Mouse (Mus musculus): ENCODE data around the gene Ccdc159.
A peak's percentile ranks its signal among the peaks of the same experiment; 100 is the strongest.

Gene Ccdc159

DNA sequence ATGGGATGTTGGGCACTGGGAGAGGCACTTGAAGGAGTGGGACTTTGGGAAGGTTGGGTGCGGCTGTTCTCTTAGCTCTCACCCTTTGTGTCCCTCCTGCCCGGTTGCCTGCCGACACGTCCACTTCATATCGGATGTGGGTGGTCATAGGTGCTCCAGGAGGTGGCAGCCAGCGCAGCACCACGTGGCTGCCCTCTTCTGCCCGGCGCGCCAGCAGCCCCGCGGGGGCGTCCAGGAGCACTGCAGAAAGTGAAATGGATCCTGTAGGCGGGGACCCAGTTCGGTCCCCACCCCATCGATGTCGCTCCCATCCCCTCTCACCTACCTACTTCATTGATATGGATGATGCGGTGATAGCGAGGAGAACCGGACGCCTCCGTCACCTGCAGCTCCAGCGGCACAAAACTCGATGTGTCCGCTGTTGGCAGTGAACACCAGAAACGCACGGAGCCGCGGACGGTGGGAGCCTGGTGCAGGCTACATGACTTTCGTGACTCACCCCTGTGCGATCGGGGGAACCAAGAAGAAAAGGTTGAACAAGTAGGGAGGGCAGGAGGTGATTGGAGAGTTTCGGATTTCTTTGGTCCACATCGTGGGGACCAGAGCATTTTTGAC, 34.2 kb downstream of the Ccdc159 start:
- DNase-seq (ENCODE audit: low read depth, low spot score), result peak; percentile 41

- no peak for DNase-seq (ENCODE audit: low read depth, low spot score)
These were observed 34.7 kb downstream of the Ccdc159 start for GRCm38 (mm10) chr9:21962010-21962409.

DNA sequence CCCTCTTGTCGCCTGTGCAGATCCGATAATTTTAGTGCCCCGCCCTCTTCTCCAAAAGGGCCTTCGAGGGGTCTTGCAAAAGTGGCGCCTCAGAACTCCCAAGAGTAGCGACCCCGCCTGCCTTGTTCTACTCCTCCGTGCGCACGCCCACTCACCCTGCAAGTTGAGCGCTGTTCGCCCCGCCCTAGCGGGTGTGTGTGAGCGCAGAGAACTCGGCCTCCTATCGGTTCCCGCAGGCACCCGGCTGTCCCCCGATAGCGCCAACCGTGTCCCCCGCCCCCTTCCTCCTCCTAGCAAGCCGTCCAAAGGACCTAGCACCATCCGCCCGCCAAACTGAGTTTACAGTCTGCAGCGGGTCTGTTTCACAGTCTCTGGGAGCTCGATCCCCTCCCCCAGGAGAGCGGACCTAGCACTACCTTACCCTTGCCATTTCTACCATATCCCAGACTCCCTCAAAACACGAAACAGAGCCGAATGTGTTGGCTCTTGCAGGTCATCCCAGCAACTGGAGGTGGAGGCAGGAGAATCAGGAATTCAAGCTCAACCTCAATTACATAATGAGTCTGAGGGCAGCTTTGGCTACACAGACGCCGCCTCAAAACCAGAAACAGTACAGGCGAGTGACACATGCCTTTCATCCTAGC, 35.3 kb downstream of the Ccdc159 start:
- peak; percentile 86 for DNase-seq (ENCODE audit: low read depth, low spot score)

DNA sequence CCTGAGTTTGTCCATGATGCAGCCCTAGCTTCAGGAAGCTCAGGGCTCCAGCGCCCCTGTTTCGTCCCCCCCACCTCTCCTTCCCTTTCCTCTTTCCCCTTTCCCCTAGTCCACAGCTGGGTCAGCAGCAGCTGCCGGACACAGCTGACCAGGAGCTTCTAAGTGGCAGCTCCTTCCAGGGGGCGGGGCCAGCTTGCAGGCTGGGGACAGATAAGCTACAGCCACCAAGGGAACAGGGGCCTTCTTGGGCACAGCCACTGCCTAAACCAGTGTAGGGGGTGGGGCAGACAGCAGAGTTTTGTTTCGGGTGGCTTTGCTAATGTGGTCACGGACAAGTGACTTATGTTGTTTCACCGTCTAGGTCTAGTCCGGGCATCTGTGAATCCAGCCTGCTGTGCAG, 36.1 kb downstream of the Ccdc159 start, which contains the start of gene Epor:
Epor (minus strand) TSS at position 90 of the 400 bp plus-strand sequence.
- no peak for DNase-seq (ENCODE audit: low read depth, low spot score)

DNA sequence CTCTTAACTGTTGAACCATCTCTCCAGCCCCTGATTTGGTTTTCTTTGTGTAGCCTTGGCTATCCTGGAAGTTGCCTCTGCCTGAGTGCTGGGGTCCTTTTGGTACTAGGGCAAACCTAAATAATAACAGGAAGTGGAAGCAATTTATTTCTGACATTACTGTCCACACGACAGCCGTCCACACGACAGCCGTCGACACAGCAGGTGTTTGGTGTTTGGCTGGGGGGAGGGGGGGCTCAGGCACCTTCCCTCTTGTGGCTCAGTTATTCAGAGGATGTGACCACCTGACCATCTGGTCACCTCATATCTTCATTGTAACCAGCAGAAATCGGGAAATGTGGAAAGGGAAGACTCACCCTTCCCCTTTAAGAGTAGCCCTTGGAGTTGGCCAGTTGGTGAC, 41.6 kb downstream of the Ccdc159 start:
- no peak for DNase-seq (ENCODE audit: low read depth, low spot score)

DNA sequence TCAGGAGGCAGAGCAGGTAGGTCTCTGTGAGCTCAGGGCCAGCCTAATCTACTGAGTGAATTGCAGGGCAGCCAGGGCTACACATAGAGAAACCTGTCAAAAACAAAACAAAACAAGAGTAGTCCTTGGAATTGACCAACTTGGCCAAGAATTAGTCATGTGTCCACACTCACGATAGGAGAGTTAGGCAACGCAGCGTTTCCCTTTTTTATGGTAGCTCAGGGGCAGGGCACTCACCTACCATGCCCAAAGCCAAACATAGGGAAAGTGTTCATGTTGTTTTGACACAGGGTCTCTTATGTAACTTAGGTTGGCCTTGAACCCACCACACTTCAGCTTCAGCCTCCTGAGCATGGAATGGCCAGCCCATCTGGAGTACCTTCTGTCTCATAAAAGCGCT, 42.0 kb downstream of the Ccdc159 start:
- DNase-seq (ENCODE audit: low read depth, low spot score), result no peak

DNA sequence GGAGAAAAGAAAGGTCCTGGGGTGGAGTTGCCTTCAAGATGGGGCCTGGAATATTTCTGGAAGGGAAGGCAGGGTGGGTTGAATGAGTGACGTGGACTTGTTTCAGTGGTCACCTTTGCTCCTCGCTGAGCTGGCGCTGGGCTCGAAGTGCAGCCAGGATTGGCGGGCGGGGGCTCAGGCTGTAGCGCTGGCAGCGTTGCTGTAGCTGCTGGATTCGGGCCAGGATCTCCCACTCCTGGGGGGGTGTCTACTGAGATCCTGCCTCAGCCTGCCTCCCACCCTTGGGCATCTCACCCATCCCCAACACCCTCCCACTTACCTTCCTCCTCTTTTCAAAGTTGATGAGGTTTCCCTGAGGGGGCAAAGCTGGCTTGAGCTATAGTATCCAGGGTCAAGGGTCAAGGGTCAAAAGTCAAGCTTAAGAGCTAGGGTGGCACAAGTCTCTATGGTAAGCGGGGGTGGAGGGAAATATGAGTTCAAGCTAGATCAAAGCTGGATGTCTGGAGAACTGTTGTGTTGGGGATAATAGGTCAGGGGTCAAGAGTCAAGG, 49.4 kb downstream of the Ccdc159 start:
- DNase-seq (ENCODE audit: low read depth, low spot score), result no peak

DNA sequence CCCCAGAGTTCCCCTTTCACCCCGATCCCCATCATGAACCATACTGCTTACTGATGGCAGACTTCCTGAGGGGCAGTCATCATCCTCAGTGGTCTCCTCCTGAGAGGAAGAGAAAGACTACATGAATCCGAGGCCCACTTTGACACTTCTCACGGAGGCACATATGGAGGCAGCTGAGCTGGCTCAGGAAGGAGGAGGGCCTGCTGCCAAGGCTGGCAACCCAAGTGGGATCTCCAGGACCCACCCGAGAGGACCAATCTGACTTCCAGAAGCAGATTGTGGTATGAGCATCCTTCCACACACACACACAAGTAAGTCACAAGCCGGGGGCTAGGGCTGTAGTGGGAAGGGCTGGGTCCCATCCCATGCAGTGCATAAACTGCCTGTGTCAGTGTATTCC, 50.1 kb downstream of the Ccdc159 start:
- DNase-seq (ENCODE audit: low read depth, low spot score), result no peak

DNA sequence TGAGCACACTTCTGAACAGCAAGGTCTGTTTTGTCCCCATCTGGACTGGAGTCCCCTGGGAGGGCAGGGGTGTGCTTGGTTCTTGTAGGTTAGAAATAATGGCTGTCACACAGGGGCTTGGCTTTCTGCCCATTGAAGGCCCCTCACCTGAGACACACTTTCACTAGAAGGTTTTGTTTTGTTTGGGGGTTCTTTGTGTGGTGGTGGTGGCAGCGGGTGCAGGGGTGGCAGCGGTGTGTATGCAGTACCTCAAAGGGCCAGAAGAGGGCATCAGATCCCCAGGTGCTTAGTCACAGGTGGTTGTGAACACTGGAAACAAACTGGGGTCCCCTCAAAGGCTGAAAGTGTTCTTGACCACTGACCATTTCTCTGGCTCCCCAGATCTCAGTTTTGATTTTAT, 50.7 kb downstream of the Ccdc159 start:
- peak; percentile 43 for DNase-seq (ENCODE audit: low read depth, low spot score)

- DNase-seq (ENCODE audit: low read depth, low spot score), result no peak
These were observed 51.3 kb downstream of the Ccdc159 start for GRCm38 (mm10) chr9:21978398-21979128.

GRCm38 (mm10) chr9:21983911-21984310, 56.6 kb downstream of the Ccdc159 start:
- DNase-seq (ENCODE audit: low read depth, low spot score), result no peak
